Mouse (Mus musculus) monocyte, adult 2 months (primary cell): ENCODE results near the gene Trim39.

ENCODE experiments used
- DNase-seq, 2 experiments: peaks; one replicate each; pipeline ENCODE4 v3.0.0; 2022; ENCODE audit warnings: low spot score in 2 of 2, low read depth in 1 of 2

Gene Trim39

DNA sequence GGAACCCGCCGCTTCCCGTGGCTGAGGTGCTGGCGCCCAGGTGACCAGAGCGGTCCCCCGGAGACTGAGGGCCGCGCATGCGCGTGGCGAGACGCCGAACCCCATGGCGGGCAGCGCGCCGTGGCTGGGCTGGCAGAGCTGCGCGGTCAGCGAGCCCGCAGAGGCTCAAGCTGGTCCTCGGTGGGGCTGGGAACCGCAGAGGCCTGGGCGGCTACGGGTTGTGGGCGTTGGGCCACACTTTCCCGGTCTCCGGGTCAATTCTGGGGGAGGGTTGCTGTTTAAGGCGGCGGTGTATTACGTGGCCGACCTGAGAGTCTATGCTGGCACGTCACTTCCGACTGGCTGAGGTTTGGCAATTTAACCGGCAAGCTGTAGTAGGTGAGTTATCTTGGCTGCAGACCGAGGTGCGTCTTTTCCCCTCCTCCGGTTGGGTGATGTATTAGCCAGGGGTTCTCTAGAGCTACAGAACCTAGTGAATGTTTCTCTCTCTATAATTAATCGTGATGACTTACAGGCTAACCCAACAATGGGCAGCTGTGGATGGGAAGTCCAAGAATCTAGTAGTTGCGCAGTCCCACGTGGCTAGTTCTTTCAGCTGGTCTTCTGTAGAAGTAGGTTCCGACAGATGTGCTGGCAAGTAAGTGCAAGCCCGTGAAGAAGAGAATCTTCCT is at the start of gene Trim39:
Gene Trim39, minus strand, starts transcription at position 662 of the 671 bp plus-strand sequence.
- peak; percentile 66 to 83 for DNase-seq

DNA sequence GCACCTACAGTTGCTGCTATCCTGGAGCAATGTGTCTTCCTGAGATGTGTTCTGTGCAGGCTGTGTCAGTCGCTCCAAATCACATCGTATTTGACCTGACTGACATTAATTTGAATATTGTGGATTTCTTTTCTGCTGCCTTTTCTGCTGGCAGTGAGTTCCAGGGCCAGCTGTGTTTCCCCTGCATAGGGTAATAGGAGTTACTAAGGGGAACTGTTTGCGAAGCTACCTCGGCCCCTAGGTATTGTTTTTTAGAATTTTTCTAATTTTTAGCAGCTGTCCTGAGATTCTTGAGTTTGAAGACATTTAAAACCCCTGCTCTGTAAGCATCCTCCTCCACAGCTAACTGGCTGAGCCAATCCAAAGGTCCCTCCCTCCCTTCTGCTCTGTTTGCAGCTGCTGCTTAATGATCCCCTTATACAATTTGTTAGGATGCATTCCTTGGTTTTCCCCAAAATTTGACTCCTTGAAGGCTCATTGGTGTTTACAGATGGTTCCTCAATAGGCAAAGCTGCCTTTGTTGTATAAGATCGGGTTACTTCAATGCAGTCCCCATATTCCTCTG is 43.7 kb upstream of the Trim39 start:
- no peak for DNase-seq

DNA sequence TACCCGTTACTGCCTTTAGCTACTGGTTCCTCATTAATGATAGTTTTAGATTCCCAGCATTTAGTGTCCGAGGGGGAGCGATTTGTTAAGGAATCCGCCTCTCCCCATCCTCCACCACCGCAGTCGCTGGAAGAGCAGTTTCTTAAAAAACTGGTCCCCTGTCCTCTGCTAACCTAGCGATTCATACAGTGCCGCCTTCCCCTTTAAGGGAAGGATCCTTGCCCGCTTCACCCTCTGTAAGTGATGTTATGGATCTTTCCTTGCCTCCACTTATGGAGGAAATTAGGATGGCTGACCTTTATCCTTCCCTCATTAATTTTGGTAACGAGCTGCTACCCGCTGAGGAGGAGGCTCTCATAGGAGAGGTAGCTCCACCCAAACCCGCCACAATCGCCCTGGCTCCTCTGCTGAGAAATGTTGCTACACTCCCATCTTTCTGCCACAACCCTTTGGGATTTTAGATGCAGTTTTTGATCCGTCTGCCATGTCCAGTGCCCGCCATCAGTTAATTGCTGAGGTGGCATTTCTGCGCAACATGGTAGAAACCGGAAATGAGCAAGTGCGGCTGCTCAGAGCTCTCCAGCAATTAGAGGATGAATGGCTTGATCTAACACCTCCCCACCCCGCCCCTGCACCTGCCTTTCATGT is 43.1 kb upstream of the Trim39 start:
- peak in 1 of 2 experiments; percentile 12 for DNase-seq

DNA sequence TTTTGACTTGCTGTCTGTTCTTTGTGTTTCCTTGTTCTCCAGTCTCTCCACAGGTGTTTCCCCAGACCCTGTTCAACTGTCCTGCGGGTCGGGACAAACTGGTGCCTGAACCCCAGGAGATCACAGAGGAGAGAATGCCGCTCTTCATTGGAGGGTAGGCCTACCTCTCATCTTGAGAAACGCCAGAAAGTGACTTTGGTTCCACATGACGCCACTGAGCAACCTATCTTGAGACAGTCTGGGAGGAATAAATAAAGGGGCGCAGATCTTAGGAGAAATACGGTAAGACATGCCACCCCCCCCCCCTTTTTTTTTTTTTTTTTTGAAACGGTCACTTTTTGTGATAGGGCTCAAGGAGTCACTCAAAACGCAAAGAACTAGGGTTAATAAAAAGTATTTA is 42.5 kb upstream of the Trim39 start:
- DNase-seq = no peak

DNA sequence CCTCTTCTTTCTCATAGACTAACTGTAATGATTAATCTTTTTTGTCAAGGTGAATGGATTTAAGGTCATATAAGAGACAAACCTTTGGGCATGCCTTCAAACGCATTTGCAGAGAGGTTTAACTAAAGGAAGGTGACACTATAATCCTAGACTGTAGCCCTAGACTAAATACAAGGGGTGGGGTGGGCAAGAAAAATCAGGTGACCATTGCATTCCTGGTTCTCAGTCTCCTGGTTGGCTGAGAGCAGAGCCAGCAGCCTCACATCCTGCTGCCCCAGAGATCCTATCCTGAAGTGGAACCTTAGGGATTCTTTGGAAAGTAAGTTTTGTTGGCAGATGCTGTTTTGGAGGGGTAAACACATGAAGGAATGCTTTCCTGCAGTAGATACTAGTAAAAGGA is 37.2 kb upstream of the Trim39 start:
- no peak for DNase-seq

DNA sequence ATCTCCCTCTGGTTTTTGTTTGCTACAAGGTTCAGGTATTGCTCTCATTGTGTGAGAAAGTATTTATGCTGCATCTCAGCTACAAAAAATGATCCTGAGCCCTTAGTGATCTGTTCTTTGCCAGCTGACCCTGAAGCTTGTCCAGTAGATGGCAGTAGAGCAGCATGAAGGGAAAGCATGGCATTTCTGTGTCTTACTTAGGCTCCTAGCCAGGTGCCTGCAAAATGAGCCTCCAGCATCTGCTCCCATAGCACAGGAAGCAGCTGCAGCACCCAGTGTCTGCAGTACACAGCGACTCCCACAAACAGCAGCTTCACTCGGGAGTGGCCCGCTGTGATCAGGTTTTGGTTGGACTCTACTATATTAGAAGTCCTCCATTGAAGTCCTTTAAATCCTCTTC is 36.8 kb upstream of the Trim39 start:
- peak in 1 of 2 experiments; percentile 22 for DNase-seq

DNA sequence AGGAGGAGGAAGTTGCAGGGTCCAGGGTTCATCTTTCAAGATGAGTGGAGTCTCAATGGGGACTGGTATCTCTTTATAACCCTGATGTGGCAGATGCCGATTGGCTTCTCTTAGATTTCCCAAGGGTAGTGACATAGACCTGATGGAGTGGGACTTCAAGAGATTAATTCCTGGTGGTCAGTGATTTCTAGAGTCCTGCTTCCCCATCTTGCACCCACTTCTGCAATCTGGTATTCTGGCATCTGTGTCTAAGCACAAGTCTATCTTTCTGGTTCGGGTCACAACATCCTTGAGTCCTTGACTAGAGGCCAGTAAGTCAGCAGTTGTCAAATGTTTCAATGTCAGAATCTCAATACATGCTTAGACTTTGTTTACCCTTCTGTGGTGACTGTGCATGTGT is 14.3 kb upstream of the Trim39 start, which contains the start of gene H2-M10.2:
Gene H2-M10.2, minus strand, starts transcription at position 101 of the 400 bp plus-strand sequence.
- no peak for DNase-seq

DNA sequence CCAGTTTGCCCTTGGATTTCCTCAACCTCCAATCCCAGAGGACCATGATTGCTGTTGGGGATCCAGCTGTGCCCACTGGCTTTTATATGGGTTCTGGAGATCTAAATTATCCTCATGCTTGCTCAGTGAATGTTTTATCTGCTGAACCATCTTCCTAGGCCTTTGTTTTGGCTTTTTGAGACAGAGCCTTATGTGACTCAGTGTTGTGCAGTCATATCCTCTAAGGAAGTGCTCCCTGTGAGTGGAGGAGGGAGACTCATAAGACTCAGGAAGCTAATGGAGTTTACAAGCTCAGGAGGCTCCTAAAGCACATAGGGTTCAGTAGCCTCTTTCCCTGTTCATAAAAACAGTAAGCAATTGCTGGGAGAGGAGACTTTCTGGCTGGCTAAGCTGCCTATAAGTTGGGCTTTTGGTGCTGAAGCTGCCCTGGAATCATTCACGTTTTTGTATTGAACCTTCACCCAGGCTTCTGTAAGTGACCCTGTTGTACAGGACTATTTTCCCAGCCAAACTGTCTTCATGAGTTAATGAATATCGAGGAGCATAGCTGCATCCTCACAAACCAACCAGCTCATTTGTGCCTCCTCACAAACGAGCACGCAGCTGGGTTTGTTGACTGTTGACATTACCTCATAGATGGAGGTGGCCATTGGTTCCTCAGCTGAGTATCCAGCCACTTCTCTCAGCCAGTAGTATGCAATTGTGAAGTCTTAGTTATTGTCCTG is 9.6 kb upstream of the Trim39 start:
- DNase-seq = no peak

DNA sequence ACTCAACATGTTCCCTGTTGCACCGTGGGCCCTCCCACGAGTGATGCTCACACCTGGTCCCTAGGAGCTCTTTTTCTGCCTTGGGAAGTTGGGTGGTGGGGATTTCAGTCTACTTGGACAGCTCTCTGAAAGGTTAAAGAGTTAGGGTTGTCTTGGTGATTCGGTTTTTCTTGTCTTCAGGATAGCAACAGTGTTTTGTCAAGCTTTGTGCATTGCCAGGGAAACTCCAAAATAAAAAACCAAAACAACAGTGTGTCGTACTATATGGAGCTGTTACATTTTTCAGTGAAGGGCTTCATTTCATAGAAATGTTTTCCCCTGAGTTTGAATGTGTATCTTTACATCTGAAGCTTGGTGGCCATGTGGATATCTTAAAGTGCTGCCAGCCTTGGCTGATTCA is 2.7 kb upstream of the Trim39 start:
- no peak for DNase-seq

DNA sequence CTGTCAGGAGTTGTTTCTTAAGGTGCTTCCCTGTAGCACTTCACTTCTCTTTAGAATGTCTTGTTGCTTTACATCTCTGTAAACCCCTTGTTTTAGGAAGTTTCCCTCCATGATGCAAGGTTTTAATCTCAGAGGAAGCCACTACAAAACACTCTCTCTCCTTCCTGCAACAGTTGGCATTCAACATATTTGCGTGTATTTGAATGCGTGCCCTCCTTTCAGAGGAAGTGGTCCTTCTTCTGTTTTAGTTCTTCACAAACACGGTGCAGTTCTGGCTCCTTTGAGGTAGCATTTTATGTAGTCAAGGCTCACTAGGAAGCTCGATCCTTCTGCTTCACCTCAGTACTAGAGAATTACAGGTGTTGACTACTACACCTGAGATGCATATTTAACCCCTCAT is 1.7 kb upstream of the Trim39 start:
- no peak for DNase-seq

DNA sequence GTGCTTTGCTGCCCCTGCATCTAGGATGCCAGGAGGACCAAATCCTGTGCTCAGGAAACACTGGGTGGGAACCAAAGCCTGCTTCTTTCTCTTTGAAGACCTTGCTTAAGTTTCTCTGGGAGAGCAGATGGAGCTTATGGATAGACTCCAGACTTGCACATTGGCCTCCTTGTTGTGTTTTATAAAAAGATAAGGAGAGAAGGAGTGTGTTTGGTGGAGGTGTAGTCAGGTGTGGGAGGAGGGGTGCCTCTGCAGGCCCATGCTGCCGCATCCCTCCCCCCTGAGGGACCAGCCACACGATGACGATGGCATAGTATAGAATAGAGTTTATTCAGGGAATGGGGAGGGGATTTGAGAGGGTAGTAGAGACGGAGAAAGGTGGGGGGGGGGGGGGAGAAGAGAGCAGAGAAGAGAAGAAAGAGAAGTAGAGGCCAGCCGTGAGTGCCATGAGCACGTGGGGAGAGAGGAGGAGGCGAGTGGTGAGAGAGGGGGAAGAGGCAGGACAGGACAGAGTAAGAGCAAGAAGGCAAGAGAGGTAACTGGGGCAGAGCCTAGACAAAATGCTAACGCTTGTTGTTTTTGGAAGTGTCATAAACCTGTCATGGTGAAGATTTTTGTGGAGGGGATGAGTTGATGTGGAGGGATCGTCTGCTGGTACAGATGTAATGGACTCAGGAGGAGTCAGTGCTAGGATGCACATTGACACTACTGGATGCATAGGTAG is 758 bp upstream of the Trim39 start:
- DNase-seq = no peak

DNA sequence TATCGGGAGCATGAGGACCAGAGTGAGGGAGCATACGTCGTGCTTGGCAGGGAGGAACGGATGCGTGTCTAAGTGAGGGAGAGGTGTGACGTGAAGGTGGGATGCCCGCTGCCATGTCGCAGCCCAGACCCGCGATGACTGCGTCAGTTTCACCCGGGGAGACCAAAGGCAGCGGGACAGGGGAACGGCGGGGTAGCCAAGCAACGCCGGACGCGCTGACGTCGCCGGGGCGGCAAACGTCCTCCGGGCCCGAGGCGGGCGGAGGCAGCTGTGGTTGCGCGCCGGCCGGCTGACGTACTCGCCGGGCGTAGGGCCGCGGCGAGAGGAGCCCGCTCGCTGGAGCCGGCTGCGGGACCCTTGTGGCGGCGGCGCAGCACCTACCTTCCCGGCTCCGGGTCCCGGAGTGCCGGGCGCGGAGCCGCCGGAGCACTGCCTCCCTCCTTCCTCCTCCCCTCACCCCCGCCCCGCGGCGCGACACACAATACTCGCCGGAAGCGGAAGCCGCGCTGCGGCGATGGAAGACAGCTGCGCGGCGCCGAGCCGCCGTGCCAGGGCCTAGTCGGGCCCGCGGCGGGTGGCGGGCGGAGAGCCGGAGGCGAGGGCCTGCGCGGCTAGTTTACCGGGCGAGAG is 976 bp downstream of the Trim39 start:
- peak; percentile 64 to 87 for DNase-seq

DNA sequence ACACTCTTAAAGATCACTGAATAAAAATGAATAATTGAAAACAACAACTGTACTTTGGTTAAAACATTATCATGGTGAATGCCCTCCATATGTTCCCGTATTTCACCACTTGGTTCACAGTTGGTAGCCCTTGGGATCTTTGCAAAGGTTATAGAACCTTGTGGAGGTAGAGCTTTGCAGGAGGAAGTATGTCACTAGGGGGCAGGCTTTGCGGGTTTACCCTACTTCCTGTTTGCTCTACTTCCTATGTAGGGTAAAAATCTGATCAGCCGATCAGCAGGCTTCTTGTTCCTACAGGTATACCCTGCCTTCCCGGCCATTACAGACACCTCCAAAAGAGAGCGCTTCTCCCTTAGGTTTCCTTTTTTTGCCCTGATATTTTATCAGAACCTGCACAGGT is 6.2 kb downstream of the Trim39 start:
- DNase-seq = peak in 1 of 2 experiments; percentile 40

DNA sequence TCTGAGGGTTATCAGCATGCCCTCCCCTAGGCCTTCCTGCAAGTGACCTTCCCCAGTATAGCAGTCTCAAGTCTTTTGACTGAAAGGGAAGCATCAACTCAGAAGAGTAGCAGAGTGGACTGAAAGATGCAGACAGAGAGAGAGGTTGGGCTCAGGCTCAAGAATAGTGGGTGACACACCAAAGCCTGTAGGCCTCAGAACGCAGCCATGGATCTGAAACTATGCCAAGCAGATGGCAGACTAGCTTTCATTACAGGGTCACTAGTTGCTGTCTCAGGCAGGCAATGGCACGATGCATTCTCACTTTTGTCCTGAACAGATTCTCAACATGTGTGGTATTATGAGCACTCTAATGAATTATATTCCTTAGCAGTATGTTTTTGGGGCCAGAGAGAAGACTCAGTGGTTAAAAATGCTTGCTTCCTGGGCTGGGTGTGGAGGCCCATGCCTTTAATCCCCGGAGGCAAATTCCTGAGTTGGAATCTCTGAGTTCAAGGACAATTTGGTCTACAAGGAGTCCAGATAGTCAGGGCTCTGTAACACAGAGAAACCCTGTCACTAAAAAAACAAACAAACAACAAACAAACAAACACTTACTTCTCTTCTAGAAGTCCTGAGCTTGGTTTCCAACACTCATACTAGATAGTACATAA is 7.6 kb downstream of the Trim39 start:
- no peak for DNase-seq

DNA sequence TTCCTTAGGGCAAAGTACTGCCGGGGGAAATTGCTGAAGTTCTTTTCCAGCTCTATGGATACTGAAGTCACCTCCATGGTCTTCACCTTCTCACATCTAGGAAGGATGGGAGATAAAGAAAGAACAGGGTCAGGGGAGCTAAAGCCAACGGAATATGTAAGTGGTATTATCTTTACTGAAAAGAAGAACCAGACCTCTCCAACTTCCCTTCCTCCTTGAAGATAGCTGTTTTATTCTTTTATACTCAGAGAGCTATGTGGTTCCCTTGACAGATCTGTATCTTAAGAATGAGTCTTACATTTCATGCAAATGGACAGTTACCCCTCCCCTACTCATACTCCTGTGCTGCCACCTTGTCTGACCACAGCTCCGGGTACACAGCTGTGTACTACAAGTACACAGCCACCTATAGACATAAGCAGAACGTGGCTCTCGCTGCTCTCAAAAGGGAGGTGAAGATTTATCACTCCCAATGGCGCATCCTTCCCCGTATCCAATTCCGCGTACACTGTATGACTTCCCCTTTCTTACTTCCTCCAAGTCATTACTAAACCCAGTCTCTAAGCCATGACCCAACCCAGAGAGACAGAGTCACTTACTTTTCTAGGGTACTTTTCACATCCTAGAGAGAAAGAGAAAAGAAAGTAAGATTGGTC is 10.4 kb downstream of the Trim39 start:
- DNase-seq = peak in 1 of 2 experiments; percentile 37

DNA sequence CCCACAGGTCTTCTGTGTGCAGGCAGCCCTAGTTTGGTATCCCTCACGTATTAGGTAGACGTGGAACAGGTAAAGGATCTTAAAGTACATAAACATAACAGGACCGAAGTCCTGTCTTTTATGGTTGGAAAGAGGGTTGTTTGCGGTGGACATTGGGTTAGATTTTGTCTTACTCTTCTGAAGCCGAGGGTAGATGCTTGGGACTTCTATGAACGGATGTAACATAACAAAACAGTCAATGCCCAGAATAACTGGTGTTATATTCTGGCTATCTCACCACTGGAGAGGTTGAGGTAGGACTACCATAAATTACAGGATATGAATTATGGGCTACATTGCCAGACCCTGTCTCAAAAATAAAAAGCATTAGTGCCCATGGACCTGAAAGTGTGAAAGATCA is 14.1 kb downstream of the Trim39 start, which contains the start of gene Rpp21:
Gene Rpp21, minus strand, starts transcription at position 101 of the 400 bp plus-strand sequence.
- no peak for DNase-seq

DNA sequence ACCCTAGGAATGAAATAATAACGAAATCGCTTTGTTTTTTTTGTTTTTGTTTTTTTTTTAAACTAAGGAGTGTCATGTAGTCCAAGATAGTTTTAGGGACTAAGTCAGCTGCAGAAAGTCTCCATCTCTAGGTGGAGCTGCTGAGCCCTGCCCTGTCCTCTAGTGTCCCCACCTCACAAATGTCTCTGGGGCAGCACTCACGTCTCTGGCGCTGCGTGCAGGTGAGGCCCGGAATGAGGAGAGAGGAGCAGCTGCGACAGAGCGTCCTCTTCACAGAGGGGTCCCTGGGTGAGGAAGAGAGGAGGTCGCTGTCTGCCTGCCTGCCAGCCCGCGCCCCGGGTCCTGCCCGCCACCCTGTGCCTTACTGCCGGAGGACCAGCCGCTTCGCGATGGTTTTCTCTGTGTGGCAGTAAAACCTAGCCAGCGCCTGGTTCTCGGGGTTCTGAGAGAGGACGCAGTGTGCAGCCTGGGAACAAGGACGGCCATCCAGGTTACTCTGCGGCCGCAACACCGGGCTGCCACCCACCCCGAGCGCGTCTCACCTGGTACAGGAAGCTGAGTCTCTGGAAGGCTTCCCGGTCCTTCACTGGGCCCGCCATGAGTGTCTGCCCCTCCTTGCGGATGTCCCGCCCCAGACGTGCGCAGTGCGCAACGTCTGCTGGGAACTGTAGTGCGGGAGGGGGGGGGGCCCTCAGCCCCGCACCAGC is 14.7 kb downstream of the Trim39 start:
- peak in 1 of 2 experiments; percentile 25 for DNase-seq

DNA sequence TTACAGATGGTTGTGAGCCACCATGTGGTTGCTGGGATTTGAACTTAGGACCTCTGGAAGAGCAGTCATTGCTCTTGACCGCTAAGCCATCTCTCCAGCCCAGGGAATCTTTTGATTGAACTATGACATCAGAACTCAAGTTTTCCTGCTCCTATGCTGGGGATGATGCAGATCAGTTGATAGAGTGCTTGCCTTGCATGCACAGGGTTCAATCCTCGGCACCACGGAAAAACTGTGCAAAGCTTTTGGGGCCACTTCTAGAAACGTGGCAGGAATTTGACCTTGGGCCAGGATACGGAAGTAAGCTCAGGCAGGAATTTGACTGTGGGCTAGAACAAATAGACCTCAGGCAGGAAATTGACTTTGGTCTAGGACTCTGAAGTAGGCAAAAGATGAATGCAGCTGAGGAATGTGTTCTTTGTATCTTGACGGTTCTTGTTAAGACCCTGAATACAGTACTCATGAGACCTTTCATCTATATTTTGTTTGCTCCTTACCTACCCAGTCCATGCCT is 18.9 kb downstream of the Trim39 start:
- DNase-seq = no peak
